Mouse (Mus musculus) heart, adult 2 months (tissue): ENCODE measurements around the gene E130114P18Rik. TPM values are rescaled to one million over a fixed set of nuclear protein-coding genes. Genes with fewer than 3 reads are reported as not detected.

Experiments
- DNase-seq, 2 experiments: peaks; one replicate each; pipeline ENCODE4 v3.0.0; 2021
- H3K27ac ChIP-seq: fragments of 200-600 bp; 2 replicates; pipeline ENCODE4 v1.8.1; 2022
- H3K27me3 ChIP-seq: fragments of 200-500 bp; 2 replicates; pipeline ENCODE4 v1.6.1; 2012; ENCODE audit warnings: mild to moderate bottlenecking, low read length, inconsistent platforms, mixed read lengths; ENCODE audit not compliant: control insufficient read depth, insufficient read depth
- H3K36me3 ChIP-seq: fragments of 200-500 bp; 2 replicates; pipeline ENCODE4 v1.6.1; 2012; ENCODE audit warnings: low read length, inconsistent platforms; ENCODE audit not compliant: control insufficient read depth, insufficient read depth
- H3K4me1 ChIP-seq: fragments of 200-500 bp; 2 replicates; pipeline ENCODE4 v1.6.1; 2011; ENCODE audit warnings: low read length; ENCODE audit not compliant: control insufficient read depth, insufficient read depth
- H3K4me3 ChIP-seq: fragments of 200-600 bp; 2 replicates; pipeline ENCODE4 v1.8.1; 2022
- H3K79me2 ChIP-seq: fragments of 200-500 bp; replicated peaks from 2 replicates; pipeline ENCODE4 v1.6.1; 2012; ENCODE audit warnings: mild to moderate bottlenecking, inconsistent platforms, low read length, moderate library complexity, mixed read lengths; ENCODE audit not compliant: control insufficient read depth, insufficient read depth
- H3K9ac ChIP-seq: fragments of 200-500 bp; 2 replicates; pipeline ENCODE4 v1.6.1; 2012; ENCODE audit warnings: low read depth, mild to moderate bottlenecking, control low read depth, inconsistent platforms, low read length, mixed read lengths
- CTCF ChIP-seq: fragments of 200-600 bp; IDR thresholded peaks from 2 replicates; pipeline ENCODE4 v1.8.1; 2022; ENCODE audit warnings: antibody characterized with exemption, mild to moderate bottlenecking, moderate library complexity
- EP300 ChIP-seq: fragments of 200-500 bp; IDR thresholded peaks from 2 replicates; pipeline ENCODE4 v1.6.1; 2011; ENCODE audit warnings: low read depth, low read length, control low read depth; ENCODE audit not compliant: insufficient read depth
- POLR2A ChIP-seq: fragments of 200-500 bp; IDR thresholded peaks from 2 replicates; pipeline ENCODE4 v1.6.1; 2011; ENCODE audit warnings: mild to moderate bottlenecking, low read depth, low read length, control low read depth; ENCODE audit not compliant: insufficient read depth
- WGBS: fragments of 180-500 bp; shearing (Covaris S2); methylation state at CpG from one replicate; pipeline ENCODE4 v1.1.7; 2018; 5-methylcytosine and 5-hydroxymethylcytosine counted together
- intact Hi-C: fragments of 180-260 bp; cut with DNase I; formaldehyde crosslinking; loops from one replicate; pipeline ENCODE4 v1.15.1; 2025
- polyA plus RNA-seq: library from polyadenylated mRNA; depleted of rRNA; stranded (reverse); fragments of >200 nt; gene quantifications from 2 replicates; pipeline ENCODE4 v1.2.3, GENCODE M21; 2012; rRNA removed
- total RNA-seq, 2 experiments: library from RNA; stranded (reverse); gene quantifications; 2 replicates each; pipeline ENCODE4 v1.2.3; 2021

E130114P18Rik gene
- total and polyA plus RNA-seq, 3 experiments = not detected

DNA sequence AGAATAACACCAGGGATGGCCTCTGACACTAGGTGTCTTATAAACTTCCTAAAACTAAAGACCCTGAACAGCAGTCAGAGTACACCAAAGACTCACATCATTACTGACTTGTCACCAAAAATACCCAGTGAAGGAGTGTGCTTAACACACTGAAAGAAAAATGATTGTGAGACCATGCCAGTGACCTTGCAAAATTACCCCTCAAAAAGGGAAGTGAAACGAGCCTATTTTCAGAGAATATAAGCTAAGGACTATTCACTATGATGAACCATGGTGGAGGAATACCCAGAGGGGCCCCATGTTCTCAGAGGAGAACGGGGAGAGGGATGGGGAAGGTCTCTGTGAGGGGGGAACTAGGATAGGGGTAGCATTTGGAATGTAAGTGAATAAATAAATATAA is 245.8 kb downstream of the E130114P18Rik start:
- no peak overlapping the region for H3K9ac ChIP-seq
- no peak for DNase-seq
- intact Hi-C loops = no loop called here
- no peak for TF ChIP-seq POLR2A
- no peak for TF ChIP-seq CTCF
- TF ChIP-seq EP300 = no peak
- H3K27ac ChIP-seq = no peak overlapping the region
- H3K36me3 ChIP-seq = no peaks in the 10 kb centered on the region
- no peak overlapping the region for H3K4me3 ChIP-seq
- 62% methylated on average over 2 of the region's 2 CpGs for WGBS
- H3K27me3 ChIP-seq = no peaks in the 10 kb centered on the region
- H3K79me2 ChIP-seq = no peaks in the 10 kb centered on the region
- H3K4me1 ChIP-seq = no peaks in the 10 kb centered on the region

DNA sequence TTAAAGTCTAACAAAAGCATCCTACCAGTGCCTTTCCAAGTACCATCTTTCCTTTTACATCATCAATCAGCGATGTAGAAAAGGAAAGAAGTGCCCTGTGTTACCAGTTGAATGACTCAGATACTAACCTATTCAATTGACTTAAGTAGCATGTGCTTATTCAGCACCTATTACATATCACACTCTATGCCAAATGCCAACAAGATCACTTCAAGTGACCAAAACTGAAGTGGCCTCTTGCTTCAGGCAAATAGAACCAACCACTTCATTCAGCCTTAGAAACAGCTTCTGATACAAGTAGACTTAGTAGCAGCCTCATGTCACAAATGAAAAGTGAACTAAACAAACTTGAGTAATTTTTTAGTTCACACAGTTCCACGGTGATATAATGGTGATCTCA is 249.4 kb downstream of the E130114P18Rik start:
- Histone ChIP-seq H3K79me2 (no peaks in the 10 kb centered on the region), H3K4me3 (no peak overlapping the region), H3K9ac (no peak overlapping the region), H3K27ac (no peak overlapping the region), H3K27me3 (no peaks in the 10 kb centered on the region), H3K36me3 (no peaks in the 10 kb centered on the region), H3K4me1 (no peaks in the 10 kb centered on the region)
- no peak for DNase-seq
- TF ChIP-seq CTCF (no peak), POLR2A (no peak), EP300 (no peak)
- 85% methylated on average over 2 of the region's 2 CpGs for WGBS
- intact Hi-C loops = no loop called here

Other genes with a start within 250 kb of the E130114P18Rik start
- gene Nfia, start 5.3 kb downstream of the E130114P18Rik start, total RNA-seq = 100 to 1,000 TPM; 126 to 128 TPM
- 70.3 and 75.6 TPM in 2 replicates for gene Nfia, start 5.3 kb downstream of the E130114P18Rik start, polyA plus RNA-seq